Mouse (Mus musculus) ES-Bruce4 (cell line): Measurements from ENCODE around the gene Bcam. TPM values are rescaled to one million over a fixed set of nuclear protein-coding genes. Genes with fewer than 3 reads are reported as not detected.
A peak's percentile ranks its signal among the peaks of the same experiment; 100 is the strongest.

Experiments used
- H3K27ac ChIP-seq: 2 replicates; pipeline ENCODE4 v1.5.1; 2012; ENCODE audit warnings: low read length, inconsistent platforms; ENCODE audit not compliant: insufficient read depth
- H3K27me3 ChIP-seq: 2 replicates; pipeline ENCODE4 v1.6.1; 2012; ENCODE audit warnings: mild to moderate bottlenecking, low read length, inconsistent platforms; ENCODE audit not compliant: control insufficient read depth, poor library complexity, insufficient read depth, severe bottlenecking
- H3K36me3 ChIP-seq: 2 replicates; pipeline ENCODE4 v1.6.1; 2012; ENCODE audit warnings: inconsistent platforms, mild to moderate bottlenecking, low read length, moderate library complexity; ENCODE audit not compliant: control insufficient read depth, poor library complexity, insufficient read depth, severe bottlenecking
- H3K4me1 ChIP-seq: one replicate; pipeline ENCODE4 v1.8.1; 2011; ENCODE audit warnings: low read length; ENCODE audit not compliant: control insufficient read depth, insufficient read depth
- H3K4me3 ChIP-seq: 2 replicates; pipeline ENCODE4 v1.5.1; 2011; ENCODE audit warnings: low read depth, mild to moderate bottlenecking, low read length
- H3K9ac ChIP-seq: 2 replicates; pipeline ENCODE4 v1.6.1; 2012; ENCODE audit warnings: low read depth, mild to moderate bottlenecking, inconsistent platforms; ENCODE audit not compliant: poor library complexity, severe bottlenecking
- H3K9me3 ChIP-seq: replicated peaks from 2 replicates; pipeline ENCODE4 v1.6.1; 2012; ENCODE audit warnings: mild to moderate bottlenecking, low read length, inconsistent platforms; ENCODE audit not compliant: control insufficient read depth, poor library complexity, insufficient read depth, severe bottlenecking
- CTCF ChIP-seq: IDR thresholded peaks from one replicate; pipeline ENCODE4 v1.8.1; 2011; ENCODE audit warnings: low read depth, low read length
- EP300 ChIP-seq: IDR thresholded peaks from 2 replicates; pipeline ENCODE4 v1.6.1; 2011; ENCODE audit warnings: low read depth, low read length; ENCODE audit not compliant: insufficient read depth
- POLR2A ChIP-seq: IDR thresholded peaks from one replicate; pipeline ENCODE4 v1.8.1; 2011; ENCODE audit warnings: low read length; ENCODE audit not compliant: insufficient read depth
- polyA plus RNA-seq: library from polyadenylated mRNA; stranded (reverse); fragments of >200 nt; gene quantifications from 2 replicates; pipeline ENCODE4 v1.2.4, GENCODE M21; 2011; ENCODE audit warnings: low read depth; ENCODE audit not compliant: missing spikeins, insufficient read depth, insufficient read length

Bcam gene
- polyA plus RNA-seq, 1 experiment, result 138 TPM

GRCm38 (mm10) chr7:19754065-19754464 lies 16.8 kb downstream of the Bcam start:
- no peak overlapping the region for H3K4me3 ChIP-seq
- H3K27me3 ChIP-seq, result no peaks in the 10 kb centered on the region
- peaks cover 5% of the 10 kb centered on the region for H3K4me1 ChIP-seq
- H3K27ac ChIP-seq, result peak overlapping the region; percentile 81
- H3K36me3 ChIP-seq, result peaks cover 10% of the 10 kb centered on the region
- H3K9me3 ChIP-seq, result no peaks in the 10 kb centered on the region
- no peak overlapping the region for H3K9ac ChIP-seq
- TF ChIP-seq POLR2A, result no peak
- TF ChIP-seq EP300, result no peak
- TF ChIP-seq CTCF, result no peak

- no peaks in the 10 kb centered on the region for H3K27me3 ChIP-seq
- peak overlapping the region; percentile 81 for H3K27ac ChIP-seq
- H3K9ac ChIP-seq, result no peak overlapping the region
- no peaks in the 10 kb centered on the region for H3K9me3 ChIP-seq
- H3K36me3 ChIP-seq, result peaks cover 8% of the 10 kb centered on the region
- H3K4me3 ChIP-seq, result no peak overlapping the region
- TF ChIP-seq CTCF (no peak), POLR2A (no peak), EP300 (peak; percentile 82)
- H3K4me1 ChIP-seq, result peaks cover 5% of the 10 kb centered on the region
Measured at GRCm38 (mm10) chr7:19753587-19753986, 17.2 kb downstream of the Bcam start.

GRCm38 (mm10) chr7:19752652-19753051 lies 18.2 kb downstream of the Bcam start:
- no peak overlapping the region for H3K4me3 ChIP-seq
- no peak for TF ChIP-seq EP300
- no peak for TF ChIP-seq POLR2A
- TF ChIP-seq CTCF, result peak; percentile 74
- no peak overlapping the region for H3K9ac ChIP-seq
- H3K36me3 ChIP-seq, result 0 out of 2 replicates have a peak, but pooled peaks cover 2% of the 10 kb centered on the region
- no peaks in the 10 kb centered on the region for H3K27me3 ChIP-seq
- H3K4me1 ChIP-seq, result peaks cover 5% of the 10 kb centered on the region
- H3K27ac ChIP-seq, result peak overlapping the region; percentile 28; the same call in 1 of the 2 replicates
- H3K9me3 ChIP-seq, result no peaks in the 10 kb centered on the region

GRCm38 (mm10) chr7:19751070-19751383 lies 19.8 kb downstream of the Bcam start:
- Histone ChIP-seq H3K4me1 (peaks cover 6% of the 10 kb centered on the region), H3K4me3 (no peak overlapping the region), H3K9me3 (no peaks in the 10 kb centered on the region), H3K27ac (no peak overlapping the region), H3K36me3 (no peaks in the 10 kb centered on the region), H3K27me3 (no peaks in the 10 kb centered on the region), H3K9ac (no peak overlapping the region)
- TF ChIP-seq POLR2A (no peak), CTCF (no peak), EP300 (no peak)

- no peaks in the 10 kb centered on the region for H3K9me3 ChIP-seq
- H3K4me3 ChIP-seq, result peak within 1 kb of the TSS; percentile 84
- peak within 1 kb of the TSS; percentile 36; the same call in 1 of the 2 replicates for H3K27ac ChIP-seq
- H3K27me3 ChIP-seq, result no peaks in the 10 kb centered on the region
- H3K36me3 ChIP-seq, result no peaks in the 10 kb centered on the region
- peak; percentile 80 for TF ChIP-seq CTCF
- no peak for TF ChIP-seq POLR2A
- 0 out of 2 replicates have a peak, but pooled peaks have one; percentile 57 for TF ChIP-seq EP300
- peaks cover 9% of the 10 kb centered on the region for H3K4me1 ChIP-seq
- peak within 1 kb of the TSS; percentile 79 for H3K9ac ChIP-seq
Measured at GRCm38 (mm10) chr7:19750217-19751069, 20.4 kb downstream of the Bcam start, which contains the start of gene Nectin2. TSS of gene Nectin2 (minus strand) at chr7:19750483.
